Mouse (Mus musculus): Measurements from ENCODE around the gene Bhlhe40. TPM values are rescaled to one million over a fixed set of nuclear protein-coding genes. Genes with fewer than 3 reads are reported as not detected.

Bhlhe40 gene
- total RNA-seq (2012; rRNA removed), result 15.8 and 15.9 TPM in 2 replicates
- 10 to 100 TPM in 1 of 2 experiments, not detected in 1; 21.6 TPM for polyA plus RNA-seq (2012; ENCODE audit: insufficient read depth in 1 of 2, insufficient read length in 2 of 2, low read depth in 1 of 2, low replicate concordance in 2 of 2, missing spikeins in 1 of 2)

DNA sequence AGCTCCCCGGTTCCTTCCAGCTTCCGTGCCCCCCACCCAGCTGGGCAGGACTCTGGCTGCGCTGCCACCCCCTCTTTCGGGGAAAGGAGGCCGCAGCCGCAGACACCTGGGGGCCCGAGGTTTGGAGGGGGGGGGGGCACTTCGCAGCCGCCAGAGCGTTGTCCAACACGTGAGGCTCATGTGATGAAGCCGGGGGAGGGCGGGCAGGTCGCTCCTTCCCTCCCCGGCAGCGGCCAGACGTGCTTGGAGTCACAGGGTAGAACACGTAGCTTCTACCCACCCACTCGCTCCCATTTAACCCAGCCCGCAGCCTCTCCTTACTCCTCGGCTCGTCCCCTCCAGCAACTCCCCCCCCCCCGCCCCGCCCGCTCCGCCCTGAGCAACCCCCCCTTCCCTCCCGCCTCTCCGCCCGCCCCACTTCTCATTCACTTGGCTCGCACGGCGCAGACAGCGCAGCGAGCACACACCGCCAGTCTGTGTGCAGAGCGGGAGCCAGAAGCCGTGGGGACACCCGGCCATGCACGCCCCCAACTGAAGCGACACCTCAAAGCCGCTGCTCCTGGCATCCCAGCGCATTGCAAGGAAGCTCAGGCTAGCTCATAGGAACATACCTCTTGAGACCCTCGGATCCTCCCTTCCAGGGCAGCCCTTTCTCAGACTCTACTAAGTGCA is at the start of gene Bhlhe40:
TSS of gene Bhlhe40 (plus strand) at position 424 of the 672 bp plus-strand sequence.
- no peaks in the 10 kb centered on the region for H3K9me3 ChIP-seq (replicated peaks; ENCODE audit: insufficient read depth, low read length)
- DNase-seq (ENCODE audit: low read depth, low spot score), result peak; percentile 97
- H3K27me3 ChIP-seq (ENCODE audit: control insufficient read depth in 1 of 2, insufficient read depth in 2 of 2, low read length in 2 of 2), result no peaks in the 10 kb centered on the region
- peak within 1 kb of the TSS; percentile 84 for H3K9ac ChIP-seq (ENCODE audit: control insufficient read depth, low read depth, low read length, poor library complexity, severe bottlenecking)
- peak within 1 kb of the TSS; percentile 88 for H3K27ac ChIP-seq (ENCODE audit: control insufficient read depth, low read depth, low read length)
- peaks cover 0 to 32% of the 10 kb centered on the region in 2 experiments; a peak in 3 of 4 replicates for H3K36me3 ChIP-seq (ENCODE audit: control insufficient read depth in 1 of 2, insufficient read depth in 2 of 2, low read length in 2 of 2)
- H3K4me1 ChIP-seq (ENCODE audit: control insufficient read depth in 1 of 2, insufficient read depth in 2 of 2, low read length in 2 of 2), result peaks cover 19 to 32% of the 10 kb centered on the region in 2 experiments
- H3K79me2 ChIP-seq (ENCODE audit: control insufficient read depth, insufficient read depth, low read length, poor library complexity), result peaks cover 21% of the 10 kb centered on the region
- peak within 1 kb of the TSS; percentile 80 to 93 for H3K4me3 ChIP-seq (ENCODE audit: control insufficient read depth in 1 of 2, insufficient read depth in 1 of 2, low read depth in 2 of 2, low read length in 2 of 2)
- TF ChIP-seq TCF12 (IDR thresholded peaks at IDR 0.05; ENCODE audit: low read depth, low read length), result no peak; the same call in 1 of the 2 replicates
- no peak for TF ChIP-seq SMC3 (IDR thresholded peaks at IDR 0.05; ENCODE audit: low read depth, low read length)
- peak; percentile 78 for TF ChIP-seq NELFE (IDR thresholded peaks at IDR 0.05; ENCODE audit: low read depth, low read length)
- peak; percentile 75; the same call in 1 of the 2 replicates for TF ChIP-seq MAX (IDR thresholded peaks at IDR 0.05; ENCODE audit: low read length)
- no peak for TF ChIP-seq TAL1 (IDR thresholded peaks at IDR 0.05; ENCODE audit: low read length)
- TF ChIP-seq MAFK (IDR thresholded peaks at IDR 0.05; ENCODE audit: borderline replicate concordance, low read depth, low read length), result no peak
- peak; percentile 25 to 79; a peak in 2 of 4 replicates for TF ChIP-seq POLR2A (IDR thresholded peaks at IDR 0.05; ENCODE audit: control insufficient read depth in 1 of 2, insufficient read depth in 1 of 2, low read depth in 1 of 2, low read length in 2 of 2, poor library complexity in 1 of 2)
- TF ChIP-seq GATA1 (IDR thresholded peaks at IDR 0.05; ENCODE audit: low read depth, low read length), result no peak
- peak; percentile 79 for TF ChIP-seq ETS1 (IDR thresholded peaks at IDR 0.05; ENCODE audit: low read depth, low read length)
- 0 out of 2 replicates have a peak, but pooled peaks have one; percentile 17 for TF ChIP-seq TBP (IDR thresholded peaks at IDR 0.05; ENCODE audit: low read depth, low read length)
- TF ChIP-seq USF1 (IDR thresholded peaks at IDR 0.05; ENCODE audit: low read depth, low read length), result peak; percentile 91
- TF ChIP-seq POLR2AphosphoS2 (IDR thresholded peaks at IDR 0.05; ENCODE audit: low read length), result peak; percentile 69; the same call in 1 of the 2 replicates
- peak in 1 of 2 experiments; percentile 63; a peak in 1 of 4 replicates for TF ChIP-seq USF2 (IDR thresholded peaks at IDR 0.05; ENCODE audit: borderline replicate concordance in 1 of 2, insufficient read depth in 1 of 2, low read depth in 1 of 2, low read length in 2 of 2)
- peak; percentile 33; the same call in 1 of the 2 replicates for TF ChIP-seq CHD1 (IDR thresholded peaks at IDR 0.05; ENCODE audit: low read depth, low read length)
- no peak for TF ChIP-seq RCOR1 (IDR thresholded peaks at IDR 0.05; ENCODE audit: low read depth, low read length)
- no peak for TF ChIP-seq JUND (IDR thresholded peaks at IDR 0.05; ENCODE audit: low read depth, low read length)
- peak; percentile 91 for TF ChIP-seq MAZ (IDR thresholded peaks at IDR 0.05; ENCODE audit: low read depth, low read length)
- no peak for TF ChIP-seq ELF1 (IDR thresholded peaks at IDR 0.05; ENCODE audit: low read depth, low read length)
- TF ChIP-seq NRF1 (IDR thresholded peaks at IDR 0.05; ENCODE audit: insufficient read depth, low read depth, low read length, poor library complexity, severe bottlenecking), result no peak
- TF ChIP-seq POLR2AphosphoS5 (IDR thresholded peaks at IDR 0.05; ENCODE audit: borderline replicate concordance, low read depth, low read length), result no peak
- no peak for TF ChIP-seq HCFC1 (IDR thresholded peaks at IDR 0.05; ENCODE audit: low read depth, low read length)
- no peak for TF ChIP-seq MEF2A (IDR thresholded peaks at IDR 0.05; ENCODE audit: extremely low read depth, insufficient replicate concordance, low read depth, low read length, poor library complexity, severe bottlenecking)
- 0 out of 2 replicates have a peak, but pooled peaks have one; percentile 8 for TF ChIP-seq MYC (IDR thresholded peaks at IDR 0.05; ENCODE audit: low read depth, low read length)
- TF ChIP-seq RAD21 (IDR thresholded peaks at IDR 0.05; ENCODE audit: low read depth, low read length), result no peak
- peak; percentile 72 for TF ChIP-seq MXI1 (IDR thresholded peaks at IDR 0.05; ENCODE audit: low read depth, low read length)
- TF ChIP-seq SIN3A (IDR thresholded peaks at IDR 0.05; ENCODE audit: low read length), result peak; percentile 46
- TF ChIP-seq UBTF (IDR thresholded peaks at IDR 0.05; ENCODE audit: borderline replicate concordance, insufficient read depth, low read depth, low read length), result no peak
- no peak for TF ChIP-seq KAT2A (conservative IDR thresholded peaks at IDR 0.05; ENCODE audit: low read depth, low read length)
- TF ChIP-seq ZNF384 (IDR thresholded peaks at IDR 0.05; ENCODE audit: low read depth, low read length), result no peak
- no peak for TF ChIP-seq GABPA (IDR thresholded peaks at IDR 0.05; ENCODE audit: low read depth, low read length)
- peak; percentile 93 for TF ChIP-seq ZMIZ1 (IDR thresholded peaks at IDR 0.05; ENCODE audit: low read depth, low read length)
- TF ChIP-seq ZC3H11A (IDR thresholded peaks at IDR 0.05; ENCODE audit: low read depth, low read length), result no peak
- TF ChIP-seq MYB (IDR thresholded peaks at IDR 0.05; ENCODE audit: low read depth, low read length), result no peak
- peak in 1 of 2 experiments; percentile 60; a peak in 1 of 4 replicates for TF ChIP-seq EP300 (IDR thresholded peaks at IDR 0.05; ENCODE audit: low read depth in 1 of 2, low read length in 2 of 2)
- TF ChIP-seq CHD2 (IDR thresholded peaks at IDR 0.05; ENCODE audit: low read length), result no peak
